Mouse (Mus musculus) spleen, adult 12 weeks (tissue): ENCODE results near the gene Nacc1.

Experiments
- DNase-seq: peaks from one replicate; pipeline ENCODE4 v3.0.0; 2022; ENCODE audit warnings: low spot score

Gene Nacc1

DNA sequence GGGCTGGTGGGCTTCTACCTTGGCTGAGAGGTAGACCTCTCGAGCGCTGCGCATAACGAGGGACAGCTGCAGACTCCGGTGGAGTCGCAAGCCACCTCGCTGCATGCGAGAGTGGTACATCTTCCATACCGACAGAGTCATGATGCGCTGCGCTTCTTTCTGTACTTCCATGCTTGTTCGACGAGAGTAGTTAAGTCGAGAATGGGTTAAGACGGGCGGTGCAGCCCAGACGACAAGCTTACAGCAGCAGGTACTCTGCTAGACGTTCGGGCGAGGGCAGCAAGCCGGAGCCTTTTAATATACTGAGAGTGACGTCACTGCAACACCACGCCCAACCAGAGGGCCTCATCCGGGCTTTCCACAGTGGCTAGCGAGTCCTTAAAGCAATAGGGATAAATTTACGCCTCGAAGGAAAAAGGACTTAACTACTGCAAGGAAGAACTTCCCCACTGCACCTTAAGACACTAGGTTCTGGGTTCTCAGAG is 25.0 kb downstream of the Nacc1 start, which contains the start of gene Ier2:
Gene Ier2 (minus strand): TSS at position 272 of the 485 bp plus-strand sequence.
- DNase-seq = peak; percentile 84

DNA sequence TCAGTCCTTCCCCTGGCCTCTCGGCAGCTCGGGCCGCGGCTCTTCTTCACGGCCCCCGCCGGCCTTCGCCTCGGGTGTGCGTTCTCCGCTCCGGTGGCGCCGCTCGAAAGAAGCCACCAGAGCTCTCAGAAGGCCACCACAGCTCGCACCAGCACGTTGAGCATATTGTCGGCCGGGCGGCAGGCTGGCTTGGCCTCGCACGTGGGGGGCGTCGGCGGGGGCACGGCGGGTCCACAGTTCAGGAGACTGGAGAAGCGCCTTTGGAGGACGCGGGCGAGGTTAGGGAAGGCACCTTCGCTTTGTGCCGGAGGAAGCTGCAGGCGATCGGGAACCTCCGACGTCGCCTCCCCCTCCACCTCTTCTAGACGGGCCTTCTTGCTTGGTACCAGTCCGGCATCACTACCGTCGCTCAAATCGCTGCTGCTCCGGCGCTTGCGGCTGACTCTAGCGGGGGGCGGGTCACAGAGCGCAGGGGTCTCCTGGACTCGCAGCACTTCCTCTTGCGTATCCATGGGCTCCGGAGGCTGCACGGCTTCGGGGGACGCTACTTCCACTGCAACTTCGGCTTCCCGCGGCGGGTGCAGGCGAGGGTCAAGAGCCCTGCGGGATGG is 25.6 kb downstream of the Nacc1 start:
- no peak for DNase-seq

DNA sequence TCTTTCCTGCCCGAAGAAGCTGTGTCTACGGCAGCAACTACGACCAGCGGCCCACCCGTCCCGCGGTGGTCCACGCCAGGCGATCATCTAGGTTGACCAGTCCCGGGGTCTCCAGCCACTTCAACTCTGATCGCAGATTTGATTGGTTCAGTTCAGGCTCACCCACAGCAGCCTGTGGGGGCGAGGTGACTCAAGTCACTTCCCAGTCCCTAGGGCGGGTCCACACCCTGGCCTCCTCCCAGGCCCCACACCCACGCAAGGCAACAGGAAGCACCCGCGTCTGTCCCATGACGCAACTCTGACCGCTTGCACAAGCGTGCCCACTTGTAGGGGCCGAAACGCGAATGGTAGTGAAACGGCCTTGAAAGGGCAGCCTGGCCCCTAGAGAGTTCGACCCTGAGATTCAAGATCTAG is 26.2 kb downstream of the Nacc1 start:
- peak; percentile 77 for DNase-seq

DNA sequence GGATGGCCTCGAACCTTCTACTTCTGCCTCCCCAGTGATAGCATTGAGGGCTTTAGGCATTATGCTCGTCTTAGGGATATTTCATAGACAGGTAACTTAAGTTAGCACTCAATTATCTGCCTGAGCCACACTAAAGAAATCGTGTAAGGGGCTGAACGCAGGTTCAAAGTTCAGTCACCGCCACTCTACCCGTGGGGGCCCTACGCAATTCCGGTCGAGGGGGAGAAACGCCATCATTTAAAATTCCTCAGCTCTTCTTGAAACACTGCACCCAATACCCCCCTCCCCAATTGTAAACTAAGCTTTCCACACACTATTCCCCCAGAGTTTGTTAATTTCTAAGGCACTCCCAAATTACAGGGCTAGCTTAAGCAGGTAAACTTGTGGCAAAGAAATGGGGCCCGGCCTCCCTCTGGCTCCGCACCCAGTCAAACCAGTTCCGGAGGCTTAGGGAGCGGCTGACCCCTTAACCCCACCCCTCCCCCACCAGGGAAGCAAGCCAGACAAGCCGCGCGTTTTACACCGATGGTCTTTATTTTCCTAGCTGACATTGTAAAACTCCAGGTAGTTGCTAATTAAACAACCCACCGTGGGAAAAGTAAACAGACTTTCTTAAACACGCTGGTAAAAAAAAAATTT is 26.7 kb downstream of the Nacc1 start:
- no peak for DNase-seq

DNA sequence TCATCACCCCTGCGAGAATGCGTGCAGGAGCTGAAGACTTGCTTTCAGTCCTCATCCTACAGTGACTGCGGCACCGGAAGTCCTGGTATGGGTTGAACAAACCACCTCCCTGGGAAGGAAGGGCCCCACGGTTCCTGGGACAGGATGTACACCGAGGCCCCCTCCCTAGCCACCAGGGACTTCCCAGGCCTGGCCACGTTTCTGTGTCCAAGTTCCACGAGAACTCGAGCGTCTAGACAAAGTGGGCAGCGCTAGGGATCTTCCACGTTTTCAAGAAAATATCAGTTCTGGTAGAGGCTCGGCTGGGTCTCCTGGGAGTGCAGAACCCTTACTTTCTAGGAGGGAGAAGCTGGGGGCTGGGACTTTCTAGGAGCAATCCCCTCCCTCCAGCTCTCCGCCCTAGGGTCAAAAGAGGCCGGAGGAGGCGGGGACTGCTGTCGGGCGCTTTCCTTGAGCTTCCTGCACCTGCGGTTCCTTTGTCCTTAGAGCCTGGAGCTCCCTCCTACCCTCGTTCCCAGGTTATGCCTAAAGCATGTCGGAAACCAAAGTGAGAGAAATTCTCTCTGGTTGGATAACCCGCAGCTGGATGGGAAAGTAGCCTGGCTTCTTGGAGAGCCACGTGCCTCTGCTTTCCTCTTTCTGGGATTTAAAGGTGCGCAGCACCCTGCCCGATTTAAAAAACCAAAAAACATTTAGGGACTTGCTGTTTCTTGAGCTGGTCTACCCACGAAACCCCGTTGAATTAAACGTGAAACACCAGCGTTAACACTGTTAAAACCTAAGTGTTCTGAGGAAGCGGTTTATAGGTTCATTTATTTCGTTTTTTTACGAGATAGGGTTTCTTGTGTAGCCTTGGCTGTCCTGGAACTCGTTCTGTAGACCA is 27.5 kb downstream of the Nacc1 start:
- peak; percentile 51 for DNase-seq

DNA sequence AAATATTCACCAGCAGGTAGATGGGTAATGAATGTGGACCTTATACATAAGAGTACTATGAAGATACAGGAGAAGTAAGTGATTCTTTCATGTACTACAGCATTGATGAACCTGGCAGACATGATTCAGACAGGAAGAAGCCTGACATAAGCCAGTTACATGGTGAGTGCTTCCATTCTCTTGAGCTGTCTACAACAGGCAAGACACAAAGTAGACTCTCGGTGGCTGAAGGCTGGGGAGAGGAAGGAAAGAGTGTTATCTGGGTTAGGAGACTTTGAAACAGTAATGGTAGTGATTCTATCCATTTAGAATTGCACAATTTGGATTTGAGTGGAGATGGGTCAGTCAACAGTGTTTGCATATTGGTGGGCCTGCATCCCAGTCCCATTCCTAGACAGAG is 28.7 kb downstream of the Nacc1 start:
- DNase-seq = no peak

DNA sequence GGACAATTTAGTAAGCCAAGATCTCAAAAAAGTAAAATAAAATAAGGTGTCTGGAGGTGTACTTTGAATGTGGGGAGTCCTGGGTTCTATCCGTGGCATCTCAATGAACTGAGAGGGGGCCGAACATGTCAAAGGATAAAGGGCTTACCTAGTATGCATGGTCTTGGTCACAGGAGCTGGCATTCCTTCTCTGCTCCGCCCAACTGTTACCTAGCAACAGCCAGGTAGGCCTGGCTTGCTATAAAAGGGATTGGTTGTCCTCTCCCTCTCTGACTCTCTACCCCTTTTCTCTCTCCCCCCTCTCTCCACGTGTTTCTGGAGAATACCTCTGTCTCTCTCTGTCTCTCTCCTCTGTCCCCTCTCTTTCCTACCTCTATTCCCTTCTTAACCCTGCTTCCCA is 30.0 kb downstream of the Nacc1 start:
- DNase-seq = no peak

DNA sequence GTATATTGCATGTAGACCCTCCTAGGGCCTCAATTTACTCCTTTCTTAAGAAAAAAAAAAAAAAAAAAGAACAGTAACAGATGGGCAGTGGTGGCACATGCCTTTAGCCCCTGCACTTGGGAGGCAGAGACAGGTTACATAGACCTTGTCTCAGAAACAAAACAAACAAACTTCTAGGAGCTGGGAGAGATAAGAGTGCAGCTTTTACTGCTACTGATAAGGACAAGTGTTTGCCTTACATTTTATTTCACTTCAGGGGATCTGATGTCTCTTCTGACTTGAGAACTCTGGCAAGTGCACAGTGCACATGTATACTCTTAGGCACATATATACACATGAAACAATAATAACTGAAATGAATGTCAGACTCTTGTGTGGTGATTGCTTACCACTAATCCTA is 30.5 kb downstream of the Nacc1 start:
- no peak for DNase-seq

DNA sequence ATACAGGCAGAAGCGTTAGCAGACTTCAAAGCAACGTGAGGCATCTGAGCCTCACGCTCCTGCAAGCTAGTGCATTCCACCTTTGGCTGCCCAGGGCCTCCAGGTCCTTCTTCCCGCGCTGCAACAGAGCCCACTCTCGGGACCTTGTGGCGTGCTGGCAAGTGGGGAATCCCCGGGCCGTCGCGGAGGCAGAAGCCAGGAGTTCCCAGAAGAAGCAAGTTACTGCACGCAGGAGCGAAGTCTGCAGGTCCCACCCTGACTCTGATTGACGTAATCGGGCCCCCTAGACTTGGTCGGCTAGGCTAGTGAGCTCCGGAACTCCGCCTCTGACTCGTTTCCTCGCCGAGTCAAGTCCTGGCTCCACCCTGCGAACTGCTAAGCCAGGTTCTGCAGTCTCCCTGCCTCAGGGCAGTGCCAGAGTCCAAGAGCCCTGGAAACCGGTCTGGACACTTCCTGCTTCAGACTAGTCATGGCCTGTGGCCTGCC is 31.0 kb downstream of the Nacc1 start:
- DNase-seq = peak; percentile 53

DNA sequence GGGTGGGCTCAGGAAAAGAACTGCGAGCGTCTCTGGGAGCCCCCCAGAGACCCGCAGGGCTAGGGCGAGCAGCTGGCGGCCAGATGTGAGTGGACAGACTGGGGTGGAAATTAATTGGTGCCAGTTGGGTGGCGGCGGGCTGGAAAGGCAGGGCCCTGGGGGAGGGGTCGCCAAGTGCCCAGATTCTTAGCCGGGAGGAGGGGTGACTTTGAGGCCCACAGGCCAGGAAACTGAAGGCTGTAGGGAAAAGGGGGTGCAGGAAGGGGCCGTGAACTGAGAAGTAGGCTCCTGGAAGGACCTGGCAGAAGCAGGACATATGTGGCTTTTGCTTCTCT is 31.5 kb downstream of the Nacc1 start:
- no peak for DNase-seq

DNA sequence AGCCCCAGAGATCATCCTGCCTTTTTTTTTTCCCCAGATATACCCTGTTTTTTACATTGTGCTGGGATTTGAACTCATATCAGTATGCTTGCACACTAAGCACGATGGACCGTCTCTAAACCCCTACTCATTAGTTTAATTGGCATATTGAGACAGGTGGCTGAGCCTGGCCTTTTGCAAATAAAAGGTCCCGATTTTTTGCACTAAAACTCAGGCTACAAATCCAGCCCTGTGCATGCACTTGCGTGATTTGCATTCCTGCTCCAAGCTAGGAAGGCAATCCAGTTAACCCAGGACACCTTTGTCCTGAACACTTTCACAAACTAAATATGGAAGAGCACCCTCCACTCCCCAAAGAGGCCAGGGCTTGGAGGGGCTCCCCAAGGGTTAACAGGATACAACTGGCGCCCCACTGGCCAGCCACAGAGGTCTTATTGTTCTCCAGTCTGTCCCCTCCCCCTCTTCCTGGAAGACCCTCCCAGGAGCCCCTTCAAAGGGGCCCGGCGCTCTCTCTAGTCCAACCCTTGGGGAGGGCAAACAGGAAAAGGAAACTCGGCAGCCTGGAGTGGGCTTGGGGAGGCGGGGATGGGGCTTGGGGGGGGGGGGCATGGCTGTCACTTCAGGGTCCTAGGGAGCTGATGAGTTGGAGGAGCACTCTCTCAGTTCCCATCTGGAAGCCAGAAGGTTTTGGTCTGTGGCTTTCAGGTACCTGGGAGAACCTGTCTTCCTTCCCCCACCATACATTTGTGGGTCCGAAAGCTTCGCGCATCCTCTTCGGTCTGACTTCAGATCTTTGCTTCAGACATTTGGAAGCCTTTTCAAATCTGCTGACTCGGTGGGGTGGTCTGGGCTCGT is 32.1 kb downstream of the Nacc1 start:
- DNase-seq = no peak

DNA sequence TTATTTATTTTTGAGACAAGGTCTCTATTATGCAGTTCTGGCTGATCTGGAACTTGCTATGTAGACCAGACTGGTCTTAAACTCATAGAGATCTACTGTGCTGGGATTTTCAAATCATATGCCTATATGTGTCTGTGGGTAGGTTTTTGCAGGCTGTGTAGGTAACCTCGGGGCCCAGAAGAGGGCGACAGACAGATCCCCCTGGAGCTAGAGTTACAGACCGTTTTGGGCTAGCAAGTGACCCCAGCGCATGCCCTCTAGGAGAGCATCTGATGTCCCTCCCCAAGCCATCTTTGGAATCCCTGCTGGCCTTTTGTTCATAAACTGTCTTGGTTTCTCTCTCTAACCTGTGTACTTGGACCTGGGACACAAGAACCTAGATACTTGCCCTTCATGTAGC is 33.1 kb downstream of the Nacc1 start:
- no peak for DNase-seq

DNA sequence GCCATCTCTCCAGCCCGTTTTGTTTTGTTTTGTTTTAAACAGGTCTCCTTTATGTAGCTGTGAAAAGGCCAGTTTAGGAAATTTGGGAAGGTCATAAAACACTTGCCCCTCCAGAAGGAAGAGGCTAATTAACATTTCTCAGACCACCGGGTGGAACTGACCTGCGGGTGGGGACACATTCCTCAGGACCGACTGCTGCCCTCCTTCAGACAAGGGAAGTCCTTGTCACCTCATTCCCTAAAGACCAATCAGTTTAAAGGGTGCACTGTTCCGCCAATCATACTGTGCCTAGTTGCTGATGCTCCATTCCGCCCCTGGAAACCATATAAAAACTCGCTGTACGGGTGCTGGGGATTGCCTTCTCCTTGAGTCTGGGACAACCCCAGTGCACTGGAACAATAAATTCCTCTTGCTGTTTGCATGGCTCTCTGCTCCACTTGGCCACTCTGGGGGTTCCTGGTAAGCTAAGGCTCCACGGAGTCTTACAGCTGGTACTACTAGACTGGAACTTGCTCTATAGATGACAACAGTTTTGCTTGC is 34.5 kb downstream of the Nacc1 start:
- DNase-seq = no peak

DNA sequence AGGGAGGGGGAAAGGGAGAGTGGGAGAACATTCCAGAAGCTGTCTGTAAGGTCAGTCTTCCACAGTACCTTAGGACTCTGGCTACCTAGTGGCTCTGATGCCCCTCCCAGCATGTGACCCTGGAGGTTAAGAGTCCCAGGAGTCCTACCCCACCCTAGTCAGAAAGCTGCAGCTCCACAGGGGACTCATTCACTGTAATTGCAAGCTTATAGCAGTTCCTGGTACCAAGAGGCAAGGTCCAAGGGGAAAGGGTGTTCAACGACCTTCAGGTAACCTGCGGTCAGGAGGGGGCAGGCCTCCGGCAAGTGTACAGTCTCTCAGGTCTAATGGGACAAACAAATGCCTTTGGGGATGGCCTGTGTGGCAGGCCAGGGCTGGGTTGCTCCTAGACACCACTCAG is 37.4 kb downstream of the Nacc1 start:
- no peak for DNase-seq

DNA sequence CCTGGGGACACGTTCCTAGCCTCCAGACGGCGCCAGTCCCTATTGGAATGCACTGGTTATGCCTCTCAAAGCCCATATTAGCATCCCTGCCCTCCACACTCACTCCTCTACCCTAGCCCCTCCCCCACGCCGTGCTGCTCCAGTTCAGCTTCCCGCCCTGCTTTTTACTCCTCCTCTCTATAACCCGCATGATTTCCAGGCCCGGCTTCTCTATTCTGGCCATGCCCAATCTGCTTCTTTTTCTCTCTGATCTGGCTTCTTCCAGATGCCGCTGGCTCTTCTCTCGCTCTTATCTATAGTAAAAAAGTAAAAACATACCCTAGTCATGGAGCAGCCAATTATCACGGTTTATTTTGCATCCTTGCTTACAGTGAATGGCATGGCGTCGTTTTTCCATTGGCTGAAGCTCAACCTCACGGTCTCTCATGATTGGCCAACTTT is 40.2 kb downstream of the Nacc1 start:
- no peak for DNase-seq

DNA sequence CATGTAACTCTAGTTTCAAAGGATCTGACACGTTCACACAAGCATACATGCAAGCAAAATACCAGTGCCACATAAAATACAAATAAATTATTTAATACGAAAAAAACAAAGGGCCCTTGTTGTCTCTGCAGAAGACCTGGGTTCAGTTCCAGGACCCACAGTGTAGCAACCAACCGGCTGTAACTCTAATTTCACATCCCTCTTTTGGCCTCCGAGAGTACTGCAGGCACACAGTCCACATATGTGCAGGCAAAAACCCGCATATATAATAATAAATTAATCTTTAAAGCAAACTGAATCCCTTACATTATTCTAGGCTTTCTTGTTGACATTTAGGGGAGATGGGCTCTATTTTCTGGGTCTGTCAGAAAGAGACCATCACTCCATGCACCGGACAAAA is 40.9 kb downstream of the Nacc1 start:
- DNase-seq = no peak

DNA sequence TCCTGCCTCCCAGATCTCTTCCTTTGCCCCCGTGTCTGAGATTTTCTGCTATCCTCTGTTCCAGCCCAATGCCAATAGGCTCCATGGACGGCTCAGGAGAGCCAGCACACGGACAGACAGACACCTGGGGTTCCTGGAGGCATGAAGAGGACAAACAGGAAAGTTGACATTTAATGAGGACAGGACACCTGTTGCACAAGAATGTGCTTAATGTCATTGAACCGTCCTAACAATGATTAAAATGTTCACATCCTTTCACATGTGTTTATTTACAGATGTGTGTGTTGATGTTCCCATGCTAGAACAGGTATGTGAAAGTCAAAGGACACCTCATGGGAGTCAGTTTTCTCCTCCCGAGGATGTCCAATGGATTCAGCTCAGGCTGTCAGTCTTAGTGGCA is 44.6 kb downstream of the Nacc1 start:
- no peak for DNase-seq

DNA sequence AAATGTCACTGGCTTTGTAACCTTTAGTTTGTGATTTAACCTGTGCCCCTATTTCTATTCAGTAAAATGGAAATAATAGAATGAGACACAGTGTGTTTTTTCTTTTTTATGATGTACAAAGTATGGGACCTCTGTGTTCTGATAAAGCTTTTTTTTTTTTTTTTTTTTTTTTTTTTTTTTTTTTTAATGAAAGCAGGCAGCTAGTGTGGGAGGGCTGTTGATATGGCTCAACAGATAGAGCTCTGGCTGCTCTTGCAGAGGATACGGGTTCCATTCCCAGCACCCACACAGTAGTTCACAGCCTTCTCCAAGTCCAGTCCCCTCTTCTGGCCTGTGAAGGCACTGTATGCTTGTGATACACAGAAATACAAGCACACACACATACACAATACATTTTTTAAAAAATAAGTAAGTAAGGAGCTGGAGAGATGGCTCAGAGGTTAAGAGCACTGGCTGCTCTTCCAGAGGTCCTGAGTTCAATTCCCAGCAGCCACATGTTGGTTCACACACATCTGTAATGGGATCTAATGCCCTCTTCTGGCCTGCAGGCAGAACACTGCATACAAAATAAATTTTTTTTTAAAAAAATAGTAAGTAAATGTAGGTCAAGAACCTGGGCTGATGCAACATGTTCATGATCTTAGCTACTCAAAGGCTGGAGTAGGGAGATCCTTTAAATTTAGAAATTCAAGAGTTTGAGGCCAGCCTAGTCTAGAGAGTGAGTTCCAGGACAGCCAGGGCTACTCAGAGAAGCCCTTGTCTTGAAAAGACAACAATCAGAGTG is 45.9 kb downstream of the Nacc1 start:
- DNase-seq = no peak

DNA sequence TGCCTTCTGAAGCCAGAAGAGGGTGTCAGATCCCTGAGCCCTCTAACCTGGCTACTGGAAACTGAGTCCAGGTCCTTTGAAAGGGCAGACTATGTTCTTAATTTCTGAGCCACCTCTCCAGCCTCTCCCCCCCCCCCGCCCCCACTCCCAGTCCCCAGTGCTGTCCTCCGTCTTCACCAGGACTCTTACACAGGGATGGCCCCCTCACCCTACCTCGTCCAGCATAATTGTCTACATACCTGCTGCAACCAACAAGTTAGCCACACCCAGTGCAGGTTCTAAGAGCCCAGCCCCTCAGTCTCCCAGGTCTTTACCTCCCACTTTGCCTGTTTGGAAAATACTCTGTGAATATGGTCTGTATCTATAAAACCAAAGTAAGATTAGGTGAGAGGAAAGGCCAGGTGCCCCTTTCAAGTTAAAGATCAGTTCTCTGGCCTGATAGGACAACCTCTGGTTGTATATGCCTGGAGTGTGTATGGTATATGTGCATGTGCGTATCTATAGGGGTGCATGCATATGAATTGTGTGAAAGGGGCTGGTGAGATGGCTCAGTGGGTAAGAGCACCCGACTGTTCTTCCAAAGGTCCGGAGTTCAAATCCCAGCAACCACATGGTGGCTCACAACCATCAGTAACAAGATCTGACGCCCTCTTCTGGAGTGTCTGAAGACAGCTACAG is 46.9 kb downstream of the Nacc1 start:
- DNase-seq = no peak

DNA sequence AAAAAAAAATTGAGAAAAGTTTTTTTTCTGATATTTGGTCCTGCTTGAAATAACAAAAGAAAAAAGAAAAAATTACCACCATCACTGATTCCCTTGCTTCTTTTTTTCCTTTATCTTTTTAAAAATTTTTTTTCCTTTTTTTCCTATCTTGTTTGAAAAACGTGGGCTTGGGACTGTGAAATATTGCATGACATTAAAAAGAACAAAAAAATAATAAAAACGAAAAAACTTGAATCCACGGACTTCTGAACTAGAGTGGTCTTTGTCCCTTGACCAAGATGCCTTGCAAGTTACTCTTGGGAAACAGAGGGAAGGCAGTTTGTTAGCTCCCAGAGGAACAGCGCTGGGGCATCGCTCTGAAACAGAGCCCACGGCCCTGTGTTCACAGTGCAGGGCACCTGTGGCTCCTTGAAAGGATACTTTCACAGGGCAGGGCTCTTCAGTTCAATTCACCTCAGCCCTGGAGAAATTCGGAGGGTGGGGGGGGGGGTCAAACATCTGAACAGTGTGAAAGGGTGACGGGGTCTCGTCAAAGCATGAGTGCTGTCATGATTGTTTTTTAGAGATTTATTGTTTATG is 47.6 kb downstream of the Nacc1 start:
- DNase-seq = no peak
